Comparison of ENCODE assay signal across 9 mouse cellular contexts in the genomic region with DNA sequence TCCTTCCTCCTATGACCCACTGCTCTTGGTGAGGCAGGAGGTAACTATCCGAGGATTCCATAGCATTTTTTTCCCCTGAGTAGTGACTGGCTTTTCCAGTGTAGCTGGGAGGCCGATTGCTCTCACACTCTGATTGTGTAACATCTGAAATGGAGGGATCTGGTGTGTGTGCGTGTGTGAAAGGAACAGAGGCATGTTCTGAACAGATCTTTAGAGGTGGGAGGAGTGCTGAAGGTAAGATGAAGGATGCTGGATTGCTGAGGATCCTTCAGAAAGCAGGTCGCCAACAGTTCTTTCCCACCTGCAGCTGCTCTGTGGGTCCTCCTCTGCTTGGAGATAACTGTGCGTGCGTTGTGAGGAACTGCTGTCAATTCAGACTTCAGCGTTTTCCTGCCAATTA. TPM values are rescaled to one million over a fixed set of nuclear protein-coding genes. Genes with fewer than 3 reads are reported as not detected.
DNase-seq lines count a peak whose midpoint lies in the region; ATAC-seq lines count a peak whose summit lies in the region.
"Had no signal": no experiment of that assay in that cellular context is flagged by ENCODE, and none has a peak within 500 bp of the region (broad histone marks: within the 10 kb centered on the region; RNA-seq: fewer than 3 reads in every experiment).

No protein-coding gene starts in this region.

- peaks cover 16% of the 10 kb centered on the region for H3K4me1 ChIP-seq in heart, embryonic 11.5 days (ENCODE audit: control insufficient read depth, insufficient read depth, low read length)
- peaks cover 7% of the 10 kb centered on the region for H3K4me1 ChIP-seq in liver, embryonic 16.5 days (ENCODE audit: control insufficient read depth, low read depth, low read length)
- H3K4me1 ChIP-seq in neural tube, embryonic 13.5 days (replicated peaks), result peaks cover 40% of the 10 kb centered on the region

- H3K9me3 ChIP-seq in heart, embryonic 11.5 days (replicated peaks; ENCODE audit: control insufficient read depth, low read length), result no peaks in the 10 kb centered on the region
- H3K9me3 ChIP-seq in liver, embryonic 16.5 days (replicated peaks; ENCODE audit: control insufficient read depth, low read length), result no peaks in the 10 kb centered on the region
- no peaks in the 10 kb centered on the region for H3K9me3 ChIP-seq in neural tube, embryonic 13.5 days

- no peak for ATAC-seq in heart, embryonic 11.5 days (replicated peaks; ENCODE audit: insufficient number of reproducible peaks, low FRiP score, low TSS enrichment)
- peak; percentile 34 for ATAC-seq in granulocyte monocyte progenitor cell, adult 5-6 weeks (replicated peaks; ENCODE audit: poor library complexity, severe bottlenecking)
- peak; percentile 25; the same call in 1 of the 2 replicates for ATAC-seq in liver, embryonic 16.5 days (ENCODE audit: low read depth)
- ATAC-seq in neural tube, embryonic 13.5 days (ENCODE audit: low read depth), result no peak

- H3K4me3 ChIP-seq in heart, embryonic 11.5 days (ENCODE audit: low read depth, low read length), result peak overlapping the region; percentile 90
- peak overlapping the region; percentile 70 for H3K4me3 ChIP-seq in liver, embryonic 16.5 days (ENCODE audit: low read depth, low read length)
- H3K4me3 ChIP-seq in neural tube, embryonic 13.5 days, result peak overlapping the region; percentile 93

- H3K27ac ChIP-seq in heart, embryonic 11.5 days (ENCODE audit: low read depth, low read length), result no peak overlapping the region
- no peak overlapping the region for H3K27ac ChIP-seq in liver, embryonic 16.5 days (ENCODE audit: low read length)
- peak overlapping the region; percentile 100 for H3K27ac ChIP-seq in neural tube, embryonic 13.5 days (replicated peaks)

- no peaks in the 10 kb centered on the region for H3K27me3 ChIP-seq in heart, embryonic 11.5 days (ENCODE audit: control insufficient read depth, insufficient read depth, low read length)
- H3K27me3 ChIP-seq in liver, embryonic 16.5 days (ENCODE audit: control insufficient read depth, insufficient read depth, low read depth, low read length), result peaks cover 34% of the 10 kb centered on the region
- H3K27me3 ChIP-seq in neural tube, embryonic 13.5 days, result no peaks in the 10 kb centered on the region

- peak overlapping the region; percentile 89 for H3K4me2 ChIP-seq in heart, embryonic 11.5 days
- peak overlapping the region; percentile 75 for H3K4me2 ChIP-seq in liver, embryonic 16.5 days (ENCODE audit: low read depth, low read length)
- peak overlapping the region; percentile 82 for H3K4me2 ChIP-seq in neural tube, embryonic 13.5 days

- no peak overlapping the region for H3K9ac ChIP-seq in heart, embryonic 11.5 days (ENCODE audit: low read depth, low read length)
- H3K9ac ChIP-seq in liver, embryonic 16.5 days (ENCODE audit: low read depth, low read length), result peak overlapping the region; percentile 24; the same call in 1 of the 2 replicates
- peak overlapping the region; percentile 100 for H3K9ac ChIP-seq in neural tube, embryonic 13.5 days

- WGBS in heart, embryonic 11.5 days (ENCODE audit: insufficient replicate concordance), result 8% methylated on average over 7 of the region's 7 CpGs
- under 1% methylated on average over 7 of the region's 7 CpGs for WGBS in liver, embryonic 16.5 days (ENCODE audit: insufficient replicate concordance)
- 4% methylated on average over 7 of the region's 7 CpGs for WGBS in neural tube, embryonic 13.5 days

- H3K36me3 ChIP-seq in heart, embryonic 11.5 days (ENCODE audit: control insufficient read depth, insufficient read depth, low read length), result no peaks in the 10 kb centered on the region
- no peaks in the 10 kb centered on the region for H3K36me3 ChIP-seq in liver, embryonic 16.5 days (ENCODE audit: control insufficient read depth, insufficient read depth)
- H3K36me3 ChIP-seq in neural tube, embryonic 13.5 days, result no peaks in the 10 kb centered on the region; the same call in 1 of the 2 replicates

- DNase-seq in heart, adult 9 months (ENCODE audit: low spot score in 2 of 2), result no peak
- DNase-seq in NIH3T3 (ENCODE audit: low read depth), result peak; percentile 66
- DNase-seq in testis, postnatal 14 days (ENCODE audit: low spot score), result no peak
- DNase-seq in cerebellum, adult 11 months, result no peak

RNA-seq across cellular contexts. Expression of a gene that starts 0.6 kb away (rescaled TPM):
- polyA plus RNA-seq in heart, embryonic 11.5 days (2014; fragmentation: Nextera tagmentation; extraction: Ambion mirVana), result 26.9 and 29.1 TPM in 2 replicates
- total RNA-seq in granulocyte monocyte progenitor cell, adult 5-6 weeks (2014; fragmentation: Nextera tagmentation), result 2.0 and 2.9 TPM in 2 replicates
- 0.36 and 0.65 TPM in 2 replicates for total RNA-seq in granulocyte monocyte progenitor cell, adult 5-6 weeks (2017)
- 0.93 and 1.7 TPM in 2 replicates for polyA plus RNA-seq in liver, embryonic 16.5 days (2015; fragmentation: Nextera tagmentation; extraction: Ambion mirVana)
- 53.7 and 53.9 TPM in 2 replicates for polyA plus RNA-seq in neural tube, embryonic 13.5 days (2015; fragmentation: Nextera tagmentation; extraction: Ambion mirVana)

RNA-seq across cellular contexts. Expression of a gene that starts 36.0 kb away (rescaled TPM):
- polyA plus RNA-seq in heart, embryonic 11.5 days (2014; fragmentation: Nextera tagmentation; extraction: Ambion mirVana), result not detected in 2 replicates
- not detected in 2 replicates for total RNA-seq in granulocyte monocyte progenitor cell, adult 5-6 weeks (2014; fragmentation: Nextera tagmentation)
- not detected in 2 replicates for total RNA-seq in granulocyte monocyte progenitor cell, adult 5-6 weeks (2017)
- polyA plus RNA-seq in liver, embryonic 16.5 days (2015; fragmentation: Nextera tagmentation; extraction: Ambion mirVana), result not detected in 2 replicates
- polyA plus RNA-seq in neural tube, embryonic 13.5 days (2015; fragmentation: Nextera tagmentation; extraction: Ambion mirVana), result not detected in 2 replicates
- total RNA-seq: left cerebral cortex, adult 18-20 months had no signal

RNA-seq across cellular contexts. Expression of a gene that starts 43.4 kb away (rescaled TPM):
- 19.4 and 20.2 TPM in 2 replicates for polyA plus RNA-seq in heart, embryonic 11.5 days (2014; fragmentation: Nextera tagmentation; extraction: Ambion mirVana)
- 10.4 and 17.7 TPM in 2 replicates for total RNA-seq in granulocyte monocyte progenitor cell, adult 5-6 weeks (2014; fragmentation: Nextera tagmentation)
- total RNA-seq in granulocyte monocyte progenitor cell, adult 5-6 weeks (2017), result 4.2 and 4.6 TPM in 2 replicates
- polyA plus RNA-seq in liver, embryonic 16.5 days (2015; fragmentation: Nextera tagmentation; extraction: Ambion mirVana), result 4.9 and 5.4 TPM in 2 replicates
- polyA plus RNA-seq in neural tube, embryonic 13.5 days (2015; fragmentation: Nextera tagmentation; extraction: Ambion mirVana), result 45.4 and 47.2 TPM in 2 replicates

RNA-seq across cellular contexts. Expression of a gene that starts 44.2 kb away (rescaled TPM):
- 2.2 and 2.4 TPM in 2 replicates for polyA plus RNA-seq in heart, embryonic 11.5 days (2014; fragmentation: Nextera tagmentation; extraction: Ambion mirVana)
- 4.4 and 7.4 TPM in 2 replicates for total RNA-seq in granulocyte monocyte progenitor cell, adult 5-6 weeks (2014; fragmentation: Nextera tagmentation)
- total RNA-seq in granulocyte monocyte progenitor cell, adult 5-6 weeks (2017), result 2.8 and 4.1 TPM in 2 replicates
- polyA plus RNA-seq in liver, embryonic 16.5 days (2015; fragmentation: Nextera tagmentation; extraction: Ambion mirVana), result 3.3 and 4.5 TPM in 2 replicates
- polyA plus RNA-seq in neural tube, embryonic 13.5 days (2015; fragmentation: Nextera tagmentation; extraction: Ambion mirVana), result 2.4 and 2.6 TPM in 2 replicates

Comparison
In these comparisons a context has a peak if more than half of its experiments do, and no peak if none do; other contexts are left out.
1. ATAC-seq: peak in granulocyte monocyte progenitor cell, adult 5-6 weeks (single experiment) and liver, embryonic 16.5 days (single experiment); none in heart, embryonic 11.5 days (single experiment) and neural tube, embryonic 13.5 days (single experiment).
2. RNA of a gene that starts 0.6 kb away (polyA plus RNA-seq): 53.7 to 53.9 TPM in neural tube, embryonic 13.5 days and 26.9 to 29.1 TPM in heart, embryonic 11.5 days; 0.93 to 1.7 TPM in liver, embryonic 16.5 days; every median in the first group is over 10 times any median in the second.
3. Peak in every context shown above with its lines, with median percentiles within 50 percentile points of each other: H3K4me2 ChIP-seq and H3K4me3 ChIP-seq.